Mouse (Mus musculus) heart, embryonic 11.5 days (tissue): ENCODE measurements at regions not wholly inside any gene's neighbourhood (a gene's known extent, or its start where the extent isn't known, plus 50 kb on each side); places are given as distances from the start of the nearest gene placed in this dataset.

Experiments used
- ATAC-seq: fragments of 200-750 bp; cut with Nextera tagmentation; replicated peaks from 2 replicates; pipeline ENCODE4 v1.8.0; 2017; ENCODE audit warnings: moderate library complexity; ENCODE audit not compliant: insufficient number of reproducible peaks, low FRiP score, low TSS enrichment
- H3K27ac ChIP-seq: fragments of 300-500 bp; sonication (generic); 2 replicates; pipeline ENCODE4 v1.5.1; 2014; ENCODE audit warnings: mild to moderate bottlenecking, low read depth, low read length
- H3K27me3 ChIP-seq: fragments of 300-500 bp; sonication (generic); 2 replicates; pipeline ENCODE4 v1.6.1; 2014; ENCODE audit warnings: mild to moderate bottlenecking, low read length, mixed read lengths; ENCODE audit not compliant: control insufficient read depth, insufficient read depth
- H3K36me3 ChIP-seq: fragments of 300-500 bp; sonication (generic); 2 replicates; pipeline ENCODE4 v1.6.1; 2014; ENCODE audit warnings: mild to moderate bottlenecking, low read length, moderate library complexity, mixed read lengths; ENCODE audit not compliant: control insufficient read depth, insufficient read depth
- H3K4me1 ChIP-seq: fragments of 300-500 bp; sonication (generic); 2 replicates; pipeline ENCODE4 v1.6.1; 2014; ENCODE audit warnings: low read length; ENCODE audit not compliant: control insufficient read depth, insufficient read depth
- H3K4me2 ChIP-seq: fragments of 300-500 bp; sonication (generic); 2 replicates; pipeline ENCODE4 v1.6.1; 2014; ENCODE audit warnings: mild to moderate bottlenecking, moderate library complexity
- H3K4me3 ChIP-seq: fragments of 300-500 bp; sonication (generic); 2 replicates; pipeline ENCODE4 v1.5.1; 2014; ENCODE audit warnings: low read depth, low read length
- H3K9ac ChIP-seq: fragments of 300-500 bp; sonication (generic); 2 replicates; pipeline ENCODE4 v1.6.1; 2014; ENCODE audit warnings: mild to moderate bottlenecking, low read depth, low read length, moderate library complexity
- H3K9me3 ChIP-seq: fragments of 300-500 bp; sonication (generic); replicated peaks from 2 replicates; pipeline ENCODE4 v1.6.1; 2016; ENCODE audit warnings: low read length; ENCODE audit not compliant: control insufficient read depth
- WGBS: fragments of 180-500 bp; shearing (Covaris S2); extraction: QIAGEN DNeasy Blood & Tissue Kit; methylation state at CpG from one replicate; pipeline ENCODE4 v1.1.7; 2014; ENCODE audit not compliant: insufficient replicate concordance; 5-methylcytosine and 5-hydroxymethylcytosine counted together

- no peaks in the 10 kb centered on the region for H3K36me3 ChIP-seq
- no peak overlapping the region for H3K27ac ChIP-seq
- no peak overlapping the region for H3K4me3 ChIP-seq
- WGBS: 65% methylated on average over 4 of the region's 4 CpGs
- no peak for ATAC-seq
- no peaks in the 10 kb centered on the region for H3K4me1 ChIP-seq
- no peak overlapping the region for H3K4me2 ChIP-seq
- peaks cover 2% of the 10 kb centered on the region for H3K27me3 ChIP-seq
- no peaks in the 10 kb centered on the region for H3K9me3 ChIP-seq
- H3K9ac ChIP-seq: no peak overlapping the region
Measured at GRCm38 (mm10) chr5:112055018-112055417, 197.3 kb downstream of the Cryba4 start.

GRCm38 (mm10) chr5:112069917-112070316 is 182.4 kb downstream of the Cryba4 start:
- WGBS: 82% methylated on average over 13 of the region's 13 CpGs
- Histone ChIP-seq H3K4me2 (no peak overlapping the region), H3K27me3 (no peaks in the 10 kb centered on the region), H3K9ac (no peak overlapping the region), H3K27ac (no peak overlapping the region), H3K36me3 (no peaks in the 10 kb centered on the region), H3K9me3 (no peaks in the 10 kb centered on the region), H3K4me3 (no peak overlapping the region), H3K4me1 (no peaks in the 10 kb centered on the region)
- ATAC-seq: no peak

- Histone ChIP-seq H3K4me2 (no peak overlapping the region), H3K9ac (no peak overlapping the region), H3K27ac (no peak overlapping the region), H3K4me3 (no peak overlapping the region), H3K27me3 (no peaks in the 10 kb centered on the region), H3K4me1 (no peaks in the 10 kb centered on the region), H3K9me3 (no peaks in the 10 kb centered on the region), H3K36me3 (no peaks in the 10 kb centered on the region)
- ATAC-seq: no peak
- WGBS: 64% methylated on average over 4 of the region's 4 CpGs
Measured at GRCm38 (mm10) chr5:112072456-112072855, 179.9 kb downstream of the Cryba4 start.

- Histone ChIP-seq H3K4me2 (no peak overlapping the region), H3K27ac (no peak overlapping the region), H3K36me3 (no peaks in the 10 kb centered on the region), H3K27me3 (no peaks in the 10 kb centered on the region; the same call in 1 of the 2 replicates), H3K9ac (no peak overlapping the region), H3K4me1 (no peaks in the 10 kb centered on the region), H3K4me3 (no peak overlapping the region), H3K9me3 (no peaks in the 10 kb centered on the region)
- WGBS: 64% methylated on average over 14 of the region's 14 CpGs
- ATAC-seq: no peak
Measured at GRCm38 (mm10) chr5:112077097-112077496, 175.2 kb downstream of the Cryba4 start.

GRCm38 (mm10) chr5:112077840-112078600 is 174.3 kb downstream of the Cryba4 start:
- Histone ChIP-seq H3K27ac (no peak overlapping the region), H3K36me3 (no peaks in the 10 kb centered on the region), H3K9me3 (no peaks in the 10 kb centered on the region), H3K4me1 (no peaks in the 10 kb centered on the region), H3K27me3 (no peaks in the 10 kb centered on the region; the same call in 1 of the 2 replicates), H3K9ac (no peak overlapping the region), H3K4me3 (no peak overlapping the region), H3K4me2 (no peak overlapping the region)
- no peak for ATAC-seq
- WGBS: 75% methylated on average over 19 of the region's 19 CpGs

- Histone ChIP-seq H3K9ac (no peak overlapping the region), H3K4me3 (no peak overlapping the region), H3K4me2 (no peak overlapping the region), H3K27ac (no peak overlapping the region), H3K4me1 (no peaks in the 10 kb centered on the region), H3K27me3 (no peaks in the 10 kb centered on the region; the same call in 1 of the 2 replicates), H3K36me3 (no peaks in the 10 kb centered on the region), H3K9me3 (no peaks in the 10 kb centered on the region)
- WGBS: 66% methylated on average over 6 of the region's 6 CpGs
- no peak for ATAC-seq
Measured at GRCm38 (mm10) chr5:112081006-112081405, 171.3 kb downstream of the Cryba4 start.

- no peak for ATAC-seq
- WGBS: 71% methylated on average over 7 of the region's 7 CpGs
- Histone ChIP-seq H3K9ac (no peak overlapping the region), H3K4me1 (no peaks in the 10 kb centered on the region), H3K27ac (no peak overlapping the region), H3K36me3 (no peaks in the 10 kb centered on the region), H3K4me3 (no peak overlapping the region), H3K4me2 (no peak overlapping the region), H3K9me3 (no peaks in the 10 kb centered on the region), H3K27me3 (0 out of 2 replicates have a peak, but pooled peaks cover 2% of the 10 kb centered on the region)
Measured at GRCm38 (mm10) chr5:112091867-112092535, 160.3 kb downstream of the Cryba4 start.

GRCm38 (mm10) chr5:112093905-112094571 is 158.3 kb downstream of the Cryba4 start:
- WGBS: 69% methylated on average over 17 of the region's 17 CpGs
- Histone ChIP-seq H3K27ac (no peak overlapping the region), H3K36me3 (no peaks in the 10 kb centered on the region), H3K4me1 (no peaks in the 10 kb centered on the region), H3K27me3 (peaks cover 5% of the 10 kb centered on the region; the same call in 1 of the 2 replicates), H3K4me3 (no peak overlapping the region), H3K9me3 (no peaks in the 10 kb centered on the region), H3K4me2 (no peak overlapping the region), H3K9ac (no peak overlapping the region)
- ATAC-seq: no peak
